15 mouse cellular contexts compared by ENCODE assay signal in genomic region chr10:66900781-66901180, GRCm38 (mm10).
"Had no signal": no experiment of that assay in that cellular context is flagged by ENCODE, and none has a peak within 500 bp of the region (broad histone marks: within the 10 kb centered on the region; RNA-seq: fewer than 3 reads in every experiment).

No protein-coding gene starts in this region.

- H3K9ac ChIP-seq: limb, embryonic 12.5 days; liver, embryonic 13.5 days; midbrain, embryonic 15.5 days; neural tube, embryonic 12.5 days had no signal

- H3K9me3 ChIP-seq: kidney, embryonic 15.5 days; limb, embryonic 12.5 days; liver, embryonic 13.5 days; megakaryocyte, embryonic 14.5 days; midbrain, embryonic 15.5 days; neural tube, embryonic 12.5 days had no signal

- H3K27me3 ChIP-seq: kidney, embryonic 15.5 days; liver, embryonic 13.5 days; midbrain, embryonic 15.5 days; neural tube, embryonic 12.5 days had no signal

- DNase-seq: kidney, adult 2 months; kidney, postnatal 25 days; layer of hippocampus, adult 9-11 months; layer of hippocampus, postnatal 36 days; liver, embryonic 13.5 days; lung, adult 18-20 months; lung, postnatal 10 days; lung, postnatal 4 days; thymus, adult 2 months; thymus, postnatal 25 days had no signal

- ATAC-seq: midbrain, embryonic 15.5 days had no signal

- H3K27ac ChIP-seq: kidney, embryonic 15.5 days; limb, embryonic 12.5 days; liver, embryonic 13.5 days; midbrain, embryonic 15.5 days; neural tube, embryonic 12.5 days had no signal

- H3K36me3 ChIP-seq: kidney, embryonic 15.5 days; limb, embryonic 12.5 days; liver, embryonic 13.5 days; midbrain, embryonic 15.5 days; neural tube, embryonic 12.5 days had no signal

- H3K4me3 ChIP-seq: liver, embryonic 13.5 days; megakaryocyte, embryonic 14.5 days; midbrain, embryonic 15.5 days; neural tube, embryonic 12.5 days had no signal
